Mouse (Mus musculus) G1E (cell line): Measurements from ENCODE around the gene Eif2b5. TPM values are rescaled to one million over a fixed set of nuclear protein-coding genes. Genes with fewer than 3 reads are reported as not detected.
"Not testable (repeated sequence)": the region's sequence is repeated elsewhere in the genome, so short reads cannot be mapped to it uniquely, and the experiment has no call there.

Experiments used
- ATAC-seq: 2 replicates; pipeline ENCODE4 v1.8.0; 2016; ENCODE audit warnings: mild to moderate bottlenecking; ENCODE audit not compliant: insufficient number of reproducible peaks, poor library complexity, low FRiP score, severe bottlenecking; ENCODE audit errors: extremely low read depth
- DNase-seq: peaks from one replicate; pipeline ENCODE4 v3.0.0; 2012; ENCODE audit warnings: low spot score
- H3K27me3 ChIP-seq: 2 replicates; pipeline ENCODE4 v1.6.1; 2012; ENCODE audit warnings: mild to moderate bottlenecking, low read length, inconsistent platforms; ENCODE audit not compliant: insufficient read depth
- H3K36me3 ChIP-seq: replicated peaks from 2 replicates; pipeline ENCODE3; 2012; ENCODE audit warnings: mild to moderate bottlenecking, inconsistent platforms
- H3K4me1 ChIP-seq: 2 replicates; pipeline ENCODE4 v1.6.1; 2012; ENCODE audit warnings: low read depth, low read length, inconsistent platforms, mixed read lengths; ENCODE audit not compliant: insufficient read depth
- H3K4me3 ChIP-seq: 2 replicates; pipeline ENCODE4 v1.5.1; 2012; ENCODE audit warnings: low read depth, mild to moderate bottlenecking, inconsistent platforms, low read length, moderate library complexity, mixed read lengths
- H3K9me3 ChIP-seq: replicated peaks from 2 replicates; pipeline ENCODE4 v1.6.1; 2012; ENCODE audit warnings: inconsistent platforms
- CTCF ChIP-seq: IDR thresholded peaks from 2 replicates; pipeline ENCODE4 v1.5.1; 2012; ENCODE audit warnings: low read depth, low read length, inconsistent platforms, mixed read lengths
- GATA1 ChIP-seq: IDR thresholded peaks from 2 replicates; pipeline ENCODE4 v1.6.1; 2012; ENCODE audit warnings: borderline replicate concordance, low read length, inconsistent platforms, mixed read lengths
- GATA2 ChIP-seq: IDR thresholded peaks from 2 replicates; pipeline ENCODE4 v1.6.1; 2012; ENCODE audit warnings: low read depth, low read length, inconsistent platforms, borderline replicate concordance
- POLR2AphosphoS5 ChIP-seq: IDR thresholded peaks from 2 replicates; pipeline ENCODE4 v1.6.1; 2012; ENCODE audit warnings: low read depth, low read length, inconsistent platforms; ENCODE audit not compliant: insufficient replicate concordance
- TAL1 ChIP-seq: conservative IDR thresholded peaks from 2 replicates; pipeline ENCODE4 v1.6.1; 2012; ENCODE audit warnings: low read depth, low read length, inconsistent platforms, mixed read lengths
- polyA plus RNA-seq: library from polyadenylated mRNA; stranded (reverse); fragments of >175 nt; gene quantifications from 2 replicates; pipeline ENCODE4 v1.2.3, GENCODE M21; 2012
- total RNA-seq, 2 experiments: library from RNA; stranded (forward) in 1 of 2; stranded (reverse) in 1 of 2; fragments of 200-1000 nt in 1 of 2; fragments of >200 nt in 1 of 2; fragmentation: Nextera tagmentation in 1 of 2; gene quantifications; 2 replicates each; pipeline ENCODE4 v1.2.3; 2014 to 2017

The Eif2b5 gene
- total and polyA plus RNA-seq, 3 experiments, result 25.5 to 105 (median 40.5) TPM

GRCm38 (mm10) chr16:20488151-20488550 lies 10.5 kb upstream of the Eif2b5 start:
- TF ChIP-seq POLR2AphosphoS5 (no peak), CTCF (no peak), GATA1 (no peak), TAL1 (no peak), GATA2 (no peak)
- peaks cover 7% of the 10 kb centered on the region; the same call in 1 of the 2 replicates for H3K4me1 ChIP-seq
- H3K27me3 ChIP-seq, result peaks cover 17% of the 10 kb centered on the region
- no peaks in the 10 kb centered on the region for H3K9me3 ChIP-seq
- ATAC-seq (no peak), DNase-seq (no peak)
- H3K4me3 ChIP-seq, result no peak overlapping the region
- no peaks in the 10 kb centered on the region for H3K36me3 ChIP-seq

GRCm38 (mm10) chr16:20488751-20489150 lies 9.9 kb upstream of the Eif2b5 start:
- not testable (repeated sequence) for ATAC-seq, H3K4me3 ChIP-seq, H3K4me1 ChIP-seq, H3K9me3 ChIP-seq, H3K36me3 ChIP-seq, DNase-seq
- H3K27me3 ChIP-seq, result peaks cover 17% of the 10 kb centered on the region

GRCm38 (mm10) chr16:20489233-20489632 lies 9.4 kb upstream of the Eif2b5 start:
- peaks cover 17% of the 10 kb centered on the region for H3K27me3 ChIP-seq
- H3K36me3 ChIP-seq, result no peaks in the 10 kb centered on the region
- H3K4me3 ChIP-seq, result no peak overlapping the region
- TF ChIP-seq GATA2 (no peak), CTCF (no peak), TAL1 (no peak), GATA1 (no peak), POLR2AphosphoS5 (no peak)
- ATAC-seq (no peak), DNase-seq (no peak)
- no peaks in the 10 kb centered on the region for H3K9me3 ChIP-seq
- peaks cover 7% of the 10 kb centered on the region; the same call in 1 of the 2 replicates for H3K4me1 ChIP-seq

- no peaks in the 10 kb centered on the region for H3K36me3 ChIP-seq
- H3K27me3 ChIP-seq, result peaks cover 14% of the 10 kb centered on the region
- H3K4me1 ChIP-seq, result peaks cover 8% of the 10 kb centered on the region; the same call in 1 of the 2 replicates
- DNase-seq (no peak), ATAC-seq (no peak)
- H3K9me3 ChIP-seq, result no peaks in the 10 kb centered on the region
- TF ChIP-seq GATA2 (no peak), GATA1 (no peak), POLR2AphosphoS5 (no peak), CTCF (no peak), TAL1 (no peak)
- H3K4me3 ChIP-seq, result no peak overlapping the region
Observed at GRCm38 (mm10) chr16:20490581-20490980, 8.0 kb upstream of the Eif2b5 start.

GRCm38 (mm10) chr16:20491301-20491700 lies 7.3 kb upstream of the Eif2b5 start:
- ATAC-seq (no peak), DNase-seq (no peak)
- H3K4me3 ChIP-seq, result no peak overlapping the region
- H3K4me1 ChIP-seq, result peaks cover 9% of the 10 kb centered on the region; the same call in 1 of the 2 replicates
- no peaks in the 10 kb centered on the region for H3K9me3 ChIP-seq
- H3K36me3 ChIP-seq, result no peaks in the 10 kb centered on the region
- peaks cover 9% of the 10 kb centered on the region for H3K27me3 ChIP-seq
- TF ChIP-seq TAL1, result no peak
- no peak for TF ChIP-seq GATA1
- no peak for TF ChIP-seq GATA2
- no peak for TF ChIP-seq POLR2AphosphoS5
- no peak for TF ChIP-seq CTCF

GRCm38 (mm10) chr16:20493452-20493851 lies 5.2 kb upstream of the Eif2b5 start:
- no peak for DNase-seq

More at GRCm38 (mm10) chr16:20493452-20493851, 5.2 kb upstream of the Eif2b5 start:
- Histone ChIP-seq H3K36me3 (no peaks in the 10 kb centered on the region), H3K27me3 (peaks cover 9% of the 10 kb centered on the region; the same call in 1 of the 2 replicates), H3K4me1 (peaks cover 25% of the 10 kb centered on the region), H3K4me3 (no peak overlapping the region), H3K9me3 (no peaks in the 10 kb centered on the region; the same call in 1 of the 2 replicates)
- no peak for ATAC-seq
- TF ChIP-seq POLR2AphosphoS5 (no peak), GATA2 (no peak), GATA1 (no peak), TAL1 (no peak), CTCF (no peak)
